Mouse (Mus musculus): ENCODE measurements around the gene Ctss. TPM values are rescaled to one million over a fixed set of nuclear protein-coding genes. Genes with fewer than 3 reads are reported as not detected.
"Not testable (repeated sequence)": the region's sequence is repeated elsewhere in the genome, so short reads cannot be mapped to it uniquely, and the experiment has no call there.

Ctss gene
- polyA plus RNA-seq, 1 experiment from 2014 or later, result 13.4 TPM

GRCm38 (mm10) chr3:95534927-95535326, 8.3 kb downstream of the Ctss start:
- Histone ChIP-seq H3K9ac (no peak overlapping the region), H3K27me3 (replicated peaks) (no peaks in the 10 kb centered on the region; the same call in 1 of the 2 replicates), H3K4me2 (no peak overlapping the region), H3K4me3 (no peak overlapping the region), H3K27ac (replicated peaks) (no peak overlapping the region), H3K9me3 (no peaks in the 10 kb centered on the region), H3K4me1 (no peaks in the 10 kb centered on the region), H3K36me3 (no peaks in the 10 kb centered on the region)
- whole genome bisulfite sequencing, result 93% methylated on average over 1 of the region's 1 CpGs
- ATAC-seq (ENCODE audit: extremely low read depth, insufficient number of reproducible peaks, low FRiP score, low TSS enrichment), result no peak

- 87% methylated on average over 10 of the region's 10 CpGs for WGBS
- no peak overlapping the region for H3K4me2 ChIP-seq
- H3K9ac ChIP-seq, result no peak overlapping the region
- H3K36me3 ChIP-seq, result no peaks in the 10 kb centered on the region
- H3K9me3 ChIP-seq, result no peaks in the 10 kb centered on the region
- ATAC-seq (ENCODE audit: extremely low read depth, insufficient number of reproducible peaks, low FRiP score, low TSS enrichment), result no peak
- H3K4me1 ChIP-seq, result no peaks in the 10 kb centered on the region
- H3K27ac ChIP-seq (replicated peaks), result no peak overlapping the region
- H3K4me3 ChIP-seq, result no peak overlapping the region
- H3K27me3 ChIP-seq (replicated peaks), result no peaks in the 10 kb centered on the region; the same call in 1 of the 2 replicates
These were observed 12.3 kb downstream of the Ctss start for GRCm38 (mm10) chr3:95538936-95539335.

GRCm38 (mm10) chr3:95539837-95540236, 13.3 kb downstream of the Ctss start:
- H3K9me3 ChIP-seq, result no peaks in the 10 kb centered on the region
- H3K27ac ChIP-seq (replicated peaks), result no peak overlapping the region
- H3K27me3 ChIP-seq (replicated peaks), result no peaks in the 10 kb centered on the region; the same call in 1 of the 2 replicates
- H3K4me1 ChIP-seq, result no peaks in the 10 kb centered on the region
- H3K4me3 ChIP-seq, result no peak overlapping the region
- no peak for ATAC-seq (ENCODE audit: extremely low read depth, insufficient number of reproducible peaks, low FRiP score, low TSS enrichment)
- 87% methylated on average over 4 of the region's 4 CpGs for WGBS
- H3K9ac ChIP-seq, result no peak overlapping the region
- H3K4me2 ChIP-seq, result no peak overlapping the region
- H3K36me3 ChIP-seq, result no peaks in the 10 kb centered on the region

GRCm38 (mm10) chr3:95541186-95541585, 14.6 kb downstream of the Ctss start:
- not testable (repeated sequence) for H3K9ac ChIP-seq; H3K4me3 ChIP-seq; H3K27ac ChIP-seq (replicated peaks); ATAC-seq (ENCODE audit: extremely low read depth, insufficient number of reproducible peaks, low FRiP score, low TSS enrichment); H3K36me3 ChIP-seq; H3K4me2 ChIP-seq; H3K9me3 ChIP-seq; H3K4me1 ChIP-seq; H3K27me3 ChIP-seq (replicated peaks)
- 73% methylated on average over 2 of the region's 2 CpGs for WGBS

- ATAC-seq (ENCODE audit: extremely low read depth, insufficient number of reproducible peaks, low FRiP score, low TSS enrichment), result no peak
- H3K27me3 ChIP-seq (replicated peaks), result no peaks in the 10 kb centered on the region; the same call in 1 of the 2 replicates
- H3K9me3 ChIP-seq, result no peaks in the 10 kb centered on the region
- no peak overlapping the region for H3K4me3 ChIP-seq
- H3K36me3 ChIP-seq, result no peaks in the 10 kb centered on the region
- H3K27ac ChIP-seq (replicated peaks), result no peak overlapping the region
- H3K9ac ChIP-seq, result no peak overlapping the region
- no peak overlapping the region for H3K4me2 ChIP-seq
- no peaks in the 10 kb centered on the region for H3K4me1 ChIP-seq
These were observed 15.6 kb downstream of the Ctss start for GRCm38 (mm10) chr3:95542171-95542570.

GRCm38 (mm10) chr3:95542981-95543380, 16.4 kb downstream of the Ctss start:
- Histone ChIP-seq H3K4me3 (no peak overlapping the region), H3K9ac (no peak overlapping the region), H3K4me1 (no peaks in the 10 kb centered on the region), H3K36me3 (no peaks in the 10 kb centered on the region), H3K27ac (replicated peaks) (no peak overlapping the region), H3K9me3 (no peaks in the 10 kb centered on the region), H3K27me3 (replicated peaks) (no peaks in the 10 kb centered on the region; the same call in 1 of the 2 replicates), H3K4me2 (no peak overlapping the region)
- ATAC-seq (ENCODE audit: extremely low read depth, insufficient number of reproducible peaks, low FRiP score, low TSS enrichment), result no peak
- 65% methylated on average over 7 of the region's 7 CpGs for WGBS

GRCm38 (mm10) chr3:95550176-95550575, 23.6 kb downstream of the Ctss start:
- Histone ChIP-seq H3K27ac (replicated peaks) (no peak overlapping the region), H3K9ac (no peak overlapping the region), H3K4me1 (no peaks in the 10 kb centered on the region), H3K4me2 (no peak overlapping the region), H3K36me3 (no peaks in the 10 kb centered on the region), H3K4me3 (no peak overlapping the region), H3K9me3 (no peaks in the 10 kb centered on the region), H3K27me3 (replicated peaks) (no peaks in the 10 kb centered on the region)
- no peak for ATAC-seq (ENCODE audit: extremely low read depth, insufficient number of reproducible peaks, low FRiP score, low TSS enrichment)
- WGBS, result 67% methylated on average over 1 of the region's 1 CpGs

- WGBS, result 48% methylated on average over 3 of the region's 3 CpGs
- no peaks in the 10 kb centered on the region for H3K36me3 ChIP-seq
- no peak for ATAC-seq (ENCODE audit: extremely low read depth, insufficient number of reproducible peaks, low FRiP score, low TSS enrichment)
These were observed 27.4 kb downstream of the Ctss start for GRCm38 (mm10) chr3:95553986-95554385.

GRCm38 (mm10) chr3:95559437-95559836, 32.9 kb downstream of the Ctss start, which contains the start of gene Hormad1:
Gene Hormad1, plus strand, starts transcription at chr3:95559677.
- 86% methylated on average over 27 of the region's 27 CpGs for WGBS

More at GRCm38 (mm10) chr3:95553986-95554385, 27.4 kb downstream of the Ctss start:
- Histone ChIP-seq H3K27me3 (replicated peaks) (no peaks in the 10 kb centered on the region), H3K4me3 (no peak overlapping the region), H3K9ac (no peak overlapping the region), H3K9me3 (no peaks in the 10 kb centered on the region), H3K4me2 (no peak overlapping the region), H3K4me1 (no peaks in the 10 kb centered on the region), H3K27ac (replicated peaks) (no peak overlapping the region)

GRCm38 (mm10) chr3:95560738-95561137, 34.2 kb downstream of the Ctss start:
- Histone ChIP-seq H3K4me2 (no peak overlapping the region), H3K27me3 (replicated peaks) (no peaks in the 10 kb centered on the region)
- ATAC-seq (ENCODE audit: extremely low read depth, insufficient number of reproducible peaks, low FRiP score, low TSS enrichment), result no peak

More at GRCm38 (mm10) chr3:95559437-95559836, 32.9 kb downstream of the Ctss start, which contains the start of gene Hormad1:
- Histone ChIP-seq H3K4me1 (no peaks in the 10 kb centered on the region), H3K36me3 (no peaks in the 10 kb centered on the region), H3K9me3 (no peaks in the 10 kb centered on the region), H3K4me2 (no peak within 1 kb of the TSS), H3K4me3 (no peak within 1 kb of the TSS), H3K27me3 (replicated peaks) (no peaks in the 10 kb centered on the region), H3K9ac (no peak within 1 kb of the TSS), H3K27ac (replicated peaks) (no peak within 1 kb of the TSS)
- ATAC-seq (ENCODE audit: extremely low read depth, insufficient number of reproducible peaks, low FRiP score, low TSS enrichment), result no peak

GRCm38 (mm10) chr3:95561826-95562225, 35.2 kb downstream of the Ctss start:
- Histone ChIP-seq H3K27ac (replicated peaks) (no peak overlapping the region), H3K36me3 (no peaks in the 10 kb centered on the region)
- WGBS, result 56% methylated on average over 2 of the region's 2 CpGs

More at GRCm38 (mm10) chr3:95560738-95561137, 34.2 kb downstream of the Ctss start:
- H3K4me3 ChIP-seq, result no peak overlapping the region
- H3K27ac ChIP-seq (replicated peaks), result no peak overlapping the region
- H3K4me1 ChIP-seq, result no peaks in the 10 kb centered on the region
- no peaks in the 10 kb centered on the region for H3K9me3 ChIP-seq
- no peak overlapping the region for H3K9ac ChIP-seq
- H3K36me3 ChIP-seq, result no peaks in the 10 kb centered on the region
- 86% methylated on average over 3 of the region's 3 CpGs for WGBS

GRCm38 (mm10) chr3:95569585-95569984, 43.0 kb downstream of the Ctss start:
- H3K27ac ChIP-seq (replicated peaks), result no peak overlapping the region
- WGBS, result 86% methylated on average over 3 of the region's 3 CpGs
- no peaks in the 10 kb centered on the region for H3K4me1 ChIP-seq
- H3K9me3 ChIP-seq, result no peaks in the 10 kb centered on the region
- H3K4me2 ChIP-seq, result no peak overlapping the region
- H3K4me3 ChIP-seq, result no peak overlapping the region
- no peaks in the 10 kb centered on the region for H3K36me3 ChIP-seq
- H3K27me3 ChIP-seq (replicated peaks), result no peaks in the 10 kb centered on the region
- no peak for ATAC-seq (ENCODE audit: extremely low read depth, insufficient number of reproducible peaks, low FRiP score, low TSS enrichment)
- no peak overlapping the region for H3K9ac ChIP-seq

More at GRCm38 (mm10) chr3:95561826-95562225, 35.2 kb downstream of the Ctss start:
- H3K4me1 ChIP-seq, result no peaks in the 10 kb centered on the region
- H3K4me3 ChIP-seq, result no peak overlapping the region
- H3K27me3 ChIP-seq (replicated peaks), result no peaks in the 10 kb centered on the region
- no peak for ATAC-seq (ENCODE audit: extremely low read depth, insufficient number of reproducible peaks, low FRiP score, low TSS enrichment)
- H3K9ac ChIP-seq, result no peak overlapping the region
- H3K4me2 ChIP-seq, result no peak overlapping the region
- no peaks in the 10 kb centered on the region for H3K9me3 ChIP-seq

Measured in heart, embryonic 13.5 days (tissue).